Mouse (Mus musculus): ENCODE measurements at regions not wholly inside any gene's neighbourhood (a gene's known extent, or its start where the extent isn't known, plus 50 kb on each side); places are given as distances from the start of the nearest gene placed in this dataset.

DNA sequence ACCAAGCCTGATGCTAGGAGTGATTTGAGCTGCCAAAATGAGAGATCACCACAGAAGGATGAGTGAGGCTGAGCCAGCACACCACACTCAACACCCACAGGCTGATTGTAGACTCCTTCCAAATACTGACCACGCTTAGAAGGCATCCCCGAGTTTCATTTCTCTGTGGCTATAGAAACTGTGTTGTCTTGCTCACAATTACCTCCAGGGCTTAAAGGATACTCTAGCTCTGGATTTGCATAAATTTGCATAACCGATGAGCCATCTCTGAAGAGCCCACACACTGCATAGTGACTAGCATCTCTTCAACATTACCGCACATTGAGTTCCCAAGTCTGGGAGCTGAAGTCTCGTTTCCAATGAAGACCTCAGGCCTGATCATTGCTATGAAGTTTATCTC is 110.3 kb downstream of the Nufip1 start:
- TF ChIP-seq EP300 (IDR thresholded peaks at IDR 0.05) (no peak), CTCF (IDR thresholded peaks at IDR 0.05) (no peak)
